Mouse (Mus musculus): Measurements from ENCODE around the gene Isl2. TPM values are rescaled to one million over a fixed set of nuclear protein-coding genes. Genes with fewer than 3 reads are reported as not detected.

The Isl2 gene
- not detected in 4 replicates for total RNA-seq (2023; ENCODE audit: inconsistent age)

DNA sequence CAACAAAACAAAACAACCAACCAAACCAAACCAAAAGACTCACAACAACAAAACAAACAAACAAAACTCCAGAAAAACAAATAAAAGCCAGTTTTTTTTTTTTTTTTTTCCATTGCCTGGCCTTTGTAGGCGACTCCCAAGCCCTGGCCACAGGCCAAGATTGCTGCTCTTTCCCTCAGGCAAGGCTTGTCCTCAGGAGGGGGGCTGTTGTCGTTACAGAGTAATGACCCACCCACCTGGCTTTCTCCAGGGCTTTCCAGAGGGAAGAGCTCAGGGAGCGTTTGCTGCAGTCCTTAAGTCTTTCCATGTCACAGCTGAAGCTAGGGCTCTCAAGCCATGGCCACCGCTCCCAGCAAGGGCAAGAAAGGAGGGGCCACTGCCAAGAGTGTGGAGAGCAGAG lies at the start of gene Isl2:
Gene Isl2 (plus strand): TSS at position 296 of the 400 bp plus-strand sequence.

GRCm38 (mm10) chr9:55512027-55512543 lies 26.4 kb upstream of the Isl2 start, which contains the start of gene Etfa:
TSS of gene Etfa (minus strand) at chr9:55512243.

Other genes with a start within 250 kb of the Isl2 start
- gene Nrg4, start 211.8 kb upstream of the Isl2 start, total RNA-seq (2023; ENCODE audit: inconsistent age), result 0.55 to 1.4 TPM (median 0.98 TPM) in 4 replicates
- not detected in 4 replicates for gene Tmem266, start 211.8 kb upstream of the Isl2 start, total RNA-seq (2023; ENCODE audit: inconsistent age)
- 35.9 to 45.0 TPM (median 42.3 TPM) in 4 replicates for gene Etfa, start 26.4 kb upstream of the Isl2 start, total RNA-seq (2023; ENCODE audit: inconsistent age)

Measured in B cell, adult (primary cell).